Mouse (Mus musculus): ENCODE data around the gene Mrpl4. TPM values are rescaled to one million over a fixed set of nuclear protein-coding genes. Genes with fewer than 3 reads are reported as not detected.

Gene Mrpl4
- polyA plus RNA-seq, 1 experiment from 2014 or later: 173 TPM

DNA sequence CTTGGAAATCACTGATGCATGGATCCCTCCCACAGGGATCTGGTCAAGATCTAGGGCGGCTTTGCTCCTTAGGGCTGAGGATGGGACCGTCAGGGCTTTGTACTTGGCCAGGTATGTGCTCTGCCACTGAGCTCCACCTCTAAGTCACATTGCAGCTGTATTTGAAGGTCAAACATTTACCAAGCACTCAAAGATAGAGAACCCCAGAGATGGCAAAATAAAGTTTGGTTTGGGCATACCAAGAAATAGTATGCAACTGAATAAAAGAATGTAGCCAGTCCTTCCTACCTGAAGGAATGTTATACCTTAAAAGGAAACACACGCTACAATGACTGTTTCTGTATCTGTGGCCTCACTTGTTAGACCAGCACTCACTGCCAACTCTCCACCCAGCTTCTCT is 18.8 kb downstream of the Mrpl4 start:
- Histone ChIP-seq H3K4me2 (ENCODE audit: low read depth, low read length) (no peak overlapping the region), H3K4me3 (ENCODE audit: low read length) (no peak overlapping the region), H3K4me1 (ENCODE audit: control insufficient read depth, insufficient read depth, low read length) (no peaks in the 10 kb centered on the region), H3K9ac (ENCODE audit: low read length) (no peak overlapping the region), H3K9me3 (replicated peaks; ENCODE audit: control insufficient read depth, low read length) (no peaks in the 10 kb centered on the region), H3K36me3 (ENCODE audit: control insufficient read depth, insufficient read depth) (no peaks in the 10 kb centered on the region), H3K27me3 (ENCODE audit: control insufficient read depth, insufficient read depth, low read length) (peaks cover 11% of the 10 kb centered on the region), H3K27ac (ENCODE audit: low read length) (no peak overlapping the region)
- no peak for ATAC-seq (replicated peaks; ENCODE audit: extremely low read depth, insufficient read depth, low FRiP score)
- WGBS: 79% methylated on average over 3 of the region's 3 CpGs

GRCm38 (mm10) chr9:21022288-21022687 is 19.8 kb downstream of the Mrpl4 start:
- H3K4me1 ChIP-seq (ENCODE audit: control insufficient read depth, insufficient read depth, low read length): no peaks in the 10 kb centered on the region
- H3K27me3 ChIP-seq (ENCODE audit: control insufficient read depth, insufficient read depth, low read length): peaks cover 4% of the 10 kb centered on the region
- 52% methylated on average over 6 of the region's 6 CpGs for WGBS
- H3K36me3 ChIP-seq (ENCODE audit: control insufficient read depth, insufficient read depth): no peaks in the 10 kb centered on the region
- ATAC-seq (replicated peaks; ENCODE audit: extremely low read depth, insufficient read depth, low FRiP score): no peak
- H3K4me2 ChIP-seq (ENCODE audit: low read depth, low read length): no peak overlapping the region
- no peak overlapping the region for H3K27ac ChIP-seq (ENCODE audit: low read length)
- no peak overlapping the region for H3K4me3 ChIP-seq (ENCODE audit: low read length)
- H3K9ac ChIP-seq (ENCODE audit: low read length): no peak overlapping the region
- no peaks in the 10 kb centered on the region for H3K9me3 ChIP-seq (replicated peaks; ENCODE audit: control insufficient read depth, low read length)

- H3K4me1 ChIP-seq (ENCODE audit: control insufficient read depth, insufficient read depth, low read length): no peaks in the 10 kb centered on the region
- ATAC-seq (replicated peaks; ENCODE audit: extremely low read depth, insufficient read depth, low FRiP score): no peak
- H3K9me3 ChIP-seq (replicated peaks; ENCODE audit: control insufficient read depth, low read length): no peaks in the 10 kb centered on the region
- H3K9ac ChIP-seq (ENCODE audit: low read length): no peak overlapping the region
- no peaks in the 10 kb centered on the region for H3K36me3 ChIP-seq (ENCODE audit: control insufficient read depth, insufficient read depth)
- 83% methylated on average over 1 of the region's 1 CpGs for WGBS
- no peak overlapping the region for H3K4me2 ChIP-seq (ENCODE audit: low read depth, low read length)
- no peak overlapping the region for H3K27ac ChIP-seq (ENCODE audit: low read length)
- no peak overlapping the region for H3K4me3 ChIP-seq (ENCODE audit: low read length)
- H3K27me3 ChIP-seq (ENCODE audit: control insufficient read depth, insufficient read depth, low read length): no peaks in the 10 kb centered on the region
These were observed 20.2 kb downstream of the Mrpl4 start for GRCm38 (mm10) chr9:21022726-21023125.

GRCm38 (mm10) chr9:21025258-21025810 is 22.8 kb downstream of the Mrpl4 start:
- Histone ChIP-seq H3K4me2 (ENCODE audit: low read depth, low read length) (no peak overlapping the region), H3K4me1 (ENCODE audit: control insufficient read depth, insufficient read depth, low read length) (peaks cover 14% of the 10 kb centered on the region), H3K4me3 (ENCODE audit: low read length) (no peak overlapping the region), H3K27me3 (ENCODE audit: control insufficient read depth, insufficient read depth, low read length) (no peaks in the 10 kb centered on the region; the same call in 1 of the 2 replicates), H3K36me3 (ENCODE audit: control insufficient read depth, insufficient read depth) (no peaks in the 10 kb centered on the region), H3K27ac (ENCODE audit: low read length) (no peak overlapping the region), H3K9ac (ENCODE audit: low read length) (no peak overlapping the region), H3K9me3 (replicated peaks; ENCODE audit: control insufficient read depth, low read length) (no peaks in the 10 kb centered on the region)
- ATAC-seq (replicated peaks; ENCODE audit: extremely low read depth, insufficient read depth, low FRiP score): no peak
- 64% methylated on average over 19 of the region's 19 CpGs for WGBS

DNA sequence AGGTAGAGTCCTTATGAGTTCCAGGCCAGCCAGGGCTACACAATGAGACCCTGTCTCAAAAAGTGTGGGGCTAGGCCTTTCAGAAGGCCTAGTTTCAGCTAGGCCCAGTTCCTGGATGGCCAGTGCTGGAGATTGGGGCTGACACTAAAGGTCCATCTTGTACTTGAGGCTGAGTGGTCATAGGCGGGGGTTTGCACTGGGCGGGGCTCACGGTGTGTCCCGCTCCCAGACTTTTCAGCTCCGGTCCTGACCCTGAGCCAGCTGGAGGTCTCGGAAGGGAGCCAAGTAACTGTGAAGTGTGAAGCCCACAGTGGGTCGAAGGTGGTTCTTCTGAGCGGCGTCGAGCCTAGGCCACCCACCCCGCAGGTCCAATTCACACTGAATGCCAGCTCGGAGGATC is 24.3 kb downstream of the Mrpl4 start:
- no peak overlapping the region for H3K4me2 ChIP-seq (ENCODE audit: low read depth, low read length)
- H3K27me3 ChIP-seq (ENCODE audit: control insufficient read depth, insufficient read depth, low read length): peaks cover 3% of the 10 kb centered on the region

GRCm38 (mm10) chr9:21027774-21028290 is 25.3 kb downstream of the Mrpl4 start:
- H3K4me2 ChIP-seq (ENCODE audit: low read depth, low read length): no peak overlapping the region
- H3K27me3 ChIP-seq (ENCODE audit: control insufficient read depth, insufficient read depth, low read length): peaks cover 13% of the 10 kb centered on the region
- WGBS: 66% methylated on average over 8 of the region's 8 CpGs
- no peaks in the 10 kb centered on the region for H3K9me3 ChIP-seq (replicated peaks; ENCODE audit: control insufficient read depth, low read length)
- no peak overlapping the region for H3K4me3 ChIP-seq (ENCODE audit: low read length)
- no peak for ATAC-seq (replicated peaks; ENCODE audit: extremely low read depth, insufficient read depth, low FRiP score)
- H3K4me1 ChIP-seq (ENCODE audit: control insufficient read depth, insufficient read depth, low read length): peaks cover 33% of the 10 kb centered on the region
- H3K36me3 ChIP-seq (ENCODE audit: control insufficient read depth, insufficient read depth): no peaks in the 10 kb centered on the region
- H3K27ac ChIP-seq (ENCODE audit: low read length): no peak overlapping the region
- no peak overlapping the region for H3K9ac ChIP-seq (ENCODE audit: low read length)

More for the DNA sequence above, 24.3 kb downstream of the Mrpl4 start:
- no peak overlapping the region for H3K4me3 ChIP-seq (ENCODE audit: low read length)
- no peak overlapping the region for H3K9ac ChIP-seq (ENCODE audit: low read length)
- no peak for ATAC-seq (replicated peaks; ENCODE audit: extremely low read depth, insufficient read depth, low FRiP score)
- H3K4me1 ChIP-seq (ENCODE audit: control insufficient read depth, insufficient read depth, low read length): peaks cover 23% of the 10 kb centered on the region
- no peak overlapping the region for H3K27ac ChIP-seq (ENCODE audit: low read length)
- H3K9me3 ChIP-seq (replicated peaks; ENCODE audit: control insufficient read depth, low read length): no peaks in the 10 kb centered on the region
- no peaks in the 10 kb centered on the region for H3K36me3 ChIP-seq (ENCODE audit: control insufficient read depth, insufficient read depth)
- 79% methylated on average over 12 of the region's 12 CpGs for WGBS

DNA sequence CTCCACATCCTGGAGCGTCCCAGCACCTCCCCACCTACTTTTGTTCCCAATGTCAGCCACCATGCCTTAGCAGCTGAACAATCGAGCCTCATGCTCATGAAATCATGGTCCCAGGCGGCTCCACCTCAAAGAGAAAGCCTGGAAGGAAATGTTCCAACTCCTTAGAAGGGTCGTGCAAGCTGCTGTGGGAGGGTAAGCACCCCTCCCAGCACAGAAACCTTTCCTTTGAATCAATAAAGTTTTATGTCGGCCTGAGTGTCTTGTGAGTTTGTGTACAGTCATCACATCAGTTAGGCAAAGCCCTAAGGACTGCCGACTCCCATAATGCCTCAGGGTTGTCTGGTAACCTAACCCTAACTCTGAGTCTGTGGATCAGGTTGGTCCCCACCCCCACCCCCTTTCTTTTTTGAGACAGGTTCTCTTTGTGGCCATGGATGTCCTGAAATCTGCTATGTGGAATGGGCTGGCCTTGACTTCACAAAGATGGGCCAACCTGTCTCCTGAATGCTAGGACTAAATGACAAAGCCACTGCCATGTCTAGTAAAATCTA is 26.1 kb downstream of the Mrpl4 start:
- Histone ChIP-seq H3K4me3 (ENCODE audit: low read length) (no peak overlapping the region), H3K36me3 (ENCODE audit: control insufficient read depth, insufficient read depth) (no peaks in the 10 kb centered on the region), H3K27me3 (ENCODE audit: control insufficient read depth, insufficient read depth, low read length) (peaks cover 20% of the 10 kb centered on the region), H3K9me3 (replicated peaks; ENCODE audit: control insufficient read depth, low read length) (no peaks in the 10 kb centered on the region), H3K9ac (ENCODE audit: low read length) (no peak overlapping the region), H3K4me2 (ENCODE audit: low read depth, low read length) (no peak overlapping the region), H3K27ac (ENCODE audit: low read length) (no peak overlapping the region), H3K4me1 (ENCODE audit: control insufficient read depth, insufficient read depth, low read length) (peaks cover 39% of the 10 kb centered on the region)
- WGBS: 73% methylated on average over 6 of the region's 6 CpGs
- ATAC-seq (replicated peaks; ENCODE audit: extremely low read depth, insufficient read depth, low FRiP score): no peak

DNA sequence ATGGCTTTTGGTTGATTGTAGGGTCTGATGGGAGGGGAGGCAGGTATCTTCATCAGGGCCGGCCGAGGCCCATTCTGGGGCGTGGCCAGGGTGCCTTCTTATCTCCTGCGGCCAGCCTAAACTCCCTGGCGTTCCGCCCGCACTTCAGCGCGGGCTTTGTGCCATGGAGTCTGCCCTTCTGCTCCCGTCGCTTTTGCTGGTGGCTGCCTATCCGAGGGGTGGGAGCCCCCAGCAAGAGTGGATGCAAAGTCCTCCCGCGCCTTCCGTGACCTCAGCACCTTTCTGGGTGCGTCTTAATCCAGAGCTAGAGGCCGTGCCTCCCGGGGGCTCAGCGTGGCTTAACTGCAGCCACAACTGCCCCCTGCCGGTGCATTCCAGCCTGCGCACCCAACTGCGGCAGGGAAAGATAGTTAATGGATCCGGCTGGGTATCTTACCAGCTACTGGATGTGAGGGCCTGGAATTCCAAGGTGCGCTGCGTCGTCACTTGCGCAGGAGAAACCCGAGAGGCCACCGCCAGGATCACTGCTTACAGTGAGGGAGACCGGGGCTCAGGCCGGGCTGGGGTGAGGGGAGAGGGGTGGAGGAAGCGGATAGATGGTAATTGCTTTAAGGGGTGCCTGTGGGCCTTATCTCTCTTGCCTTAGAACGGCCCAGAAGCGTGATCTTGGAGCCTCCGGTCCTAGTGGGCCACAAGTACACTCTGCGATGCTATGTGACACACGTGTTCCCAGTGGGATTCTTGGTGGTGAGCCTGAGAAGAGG is 26.9 kb downstream of the Mrpl4 start, which contains the start of gene Icam4:
TSS of gene Icam4 (plus strand) at position 83 of the 764 bp plus-strand sequence.
- Histone ChIP-seq H3K4me1 (ENCODE audit: control insufficient read depth, insufficient read depth, low read length) (peaks cover 39% of the 10 kb centered on the region), H3K9me3 (replicated peaks; ENCODE audit: control insufficient read depth, low read length) (no peaks in the 10 kb centered on the region), H3K4me2 (ENCODE audit: low read depth, low read length) (peak within 1 kb of the TSS; percentile 95), H3K27ac (ENCODE audit: low read length) (0 out of 2 replicates have a peak within 1 kb of the TSS, but pooled peaks have one; percentile 36), H3K36me3 (ENCODE audit: control insufficient read depth, insufficient read depth) (no peaks in the 10 kb centered on the region), H3K27me3 (ENCODE audit: control insufficient read depth, insufficient read depth, low read length) (peaks cover 26% of the 10 kb centered on the region), H3K9ac (ENCODE audit: low read length) (peak within 1 kb of the TSS; percentile 67), H3K4me3 (ENCODE audit: low read length) (peak within 1 kb of the TSS; percentile 62)
- peak; percentile 35 for ATAC-seq (replicated peaks; ENCODE audit: extremely low read depth, insufficient read depth, low FRiP score)
- WGBS: 2% methylated on average over 37 of the region's 37 CpGs

All from heart, embryonic 16.5 days (tissue).